Mouse (Mus musculus): ENCODE data around the gene Dnlz. TPM values are rescaled to one million over a fixed set of nuclear protein-coding genes. Genes with fewer than 3 reads are reported as not detected.

Gene Dnlz
- polyA plus RNA-seq, 1 experiment from 2014 or later: 23.1 TPM

DNA sequence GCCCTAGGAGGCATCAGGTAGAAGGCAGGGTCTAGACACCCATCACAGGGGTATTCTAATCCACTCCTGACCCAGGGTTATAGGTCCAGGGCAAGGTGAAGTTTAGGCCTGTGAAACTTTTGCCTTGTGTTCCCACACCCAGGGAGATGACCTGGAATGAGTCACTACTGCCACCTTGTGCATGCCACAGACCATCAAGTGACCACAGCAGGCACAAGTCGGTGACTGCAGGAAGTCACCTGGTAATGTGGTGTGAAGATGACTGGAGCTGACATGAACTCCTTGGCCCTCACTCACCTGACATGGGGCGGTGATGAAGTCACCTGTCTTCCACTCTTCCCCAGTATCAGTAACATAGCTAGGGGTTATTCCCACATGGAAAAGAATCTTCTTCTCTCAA, 39.1 kb downstream of the Dnlz start:
- WGBS: 55% methylated on average over 2 of the region's 2 CpGs
- ATAC-seq (replicated peaks; ENCODE audit: extremely low read depth, insufficient read depth, low FRiP score): no peak
- no peak overlapping the region for H3K4me2 ChIP-seq (ENCODE audit: low read depth, low read length)
- H3K4me1 ChIP-seq (ENCODE audit: control insufficient read depth, insufficient read depth, low read length): peaks cover 45% of the 10 kb centered on the region
- H3K4me3 ChIP-seq (ENCODE audit: low read length): no peak overlapping the region
- H3K27ac ChIP-seq (ENCODE audit: low read length): no peak overlapping the region
- 0 out of 2 replicates have a peak overlapping the region, but pooled peaks have one; percentile 31 for H3K9ac ChIP-seq (ENCODE audit: low read length)
- no peaks in the 10 kb centered on the region for H3K9me3 ChIP-seq (replicated peaks; ENCODE audit: control insufficient read depth, low read length)
- no peaks in the 10 kb centered on the region for H3K27me3 ChIP-seq (ENCODE audit: control insufficient read depth, insufficient read depth, low read length)
- H3K36me3 ChIP-seq (ENCODE audit: control insufficient read depth, insufficient read depth): no peaks in the 10 kb centered on the region

DNA sequence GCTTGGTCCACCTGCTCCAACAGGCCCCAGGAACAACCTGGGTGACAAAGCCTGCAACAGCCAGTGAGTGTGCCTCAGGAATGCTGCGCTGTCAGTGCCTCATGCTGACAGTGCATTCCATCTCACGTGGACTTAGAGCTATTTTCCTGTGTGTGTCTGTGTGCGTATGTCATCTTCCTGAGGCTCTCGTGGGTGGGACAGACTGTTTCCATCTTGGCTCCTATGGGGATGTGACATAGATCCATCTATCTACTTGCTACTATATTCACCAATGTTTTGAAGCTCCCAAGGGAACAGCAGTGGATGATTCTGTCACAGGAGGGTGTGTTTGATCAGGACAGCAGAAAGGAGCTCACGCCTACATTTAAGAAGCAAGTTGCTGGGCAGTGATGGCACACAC, 40.0 kb downstream of the Dnlz start:
- H3K4me2 ChIP-seq (ENCODE audit: low read depth, low read length): no peak overlapping the region
- H3K36me3 ChIP-seq (ENCODE audit: control insufficient read depth, insufficient read depth): no peaks in the 10 kb centered on the region
- ATAC-seq (replicated peaks; ENCODE audit: extremely low read depth, insufficient read depth, low FRiP score): no peak
- H3K9ac ChIP-seq (ENCODE audit: low read length): no peak overlapping the region
- H3K4me1 ChIP-seq (ENCODE audit: control insufficient read depth, insufficient read depth, low read length): peaks cover 36% of the 10 kb centered on the region
- H3K27ac ChIP-seq (ENCODE audit: low read length): no peak overlapping the region
- WGBS: 48% methylated on average over 5 of the region's 5 CpGs
- no peaks in the 10 kb centered on the region for H3K27me3 ChIP-seq (ENCODE audit: control insufficient read depth, insufficient read depth, low read length)
- no peaks in the 10 kb centered on the region for H3K9me3 ChIP-seq (replicated peaks; ENCODE audit: control insufficient read depth, low read length)
- H3K4me3 ChIP-seq (ENCODE audit: low read length): no peak overlapping the region

DNA sequence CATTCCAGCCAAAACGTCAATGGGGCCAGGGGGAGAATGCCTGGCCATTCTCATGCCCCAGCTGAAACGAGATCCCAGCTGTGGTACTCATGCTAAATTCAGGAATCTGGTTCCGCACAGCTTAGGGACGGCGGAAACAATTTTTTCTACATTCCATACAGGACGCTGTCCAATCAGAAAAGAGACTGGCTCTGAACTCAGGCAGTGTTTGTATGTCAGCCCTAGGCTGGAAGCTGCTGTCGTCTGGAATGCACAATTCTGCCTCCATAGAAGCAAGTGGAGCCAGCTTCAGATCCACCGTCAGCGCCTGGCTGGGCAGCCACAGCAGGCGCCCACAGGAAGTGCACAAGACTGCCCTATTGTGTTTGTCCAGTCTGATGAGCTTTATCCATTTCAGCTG, 42.2 kb downstream of the Dnlz start:
- H3K27me3 ChIP-seq (ENCODE audit: control insufficient read depth, insufficient read depth, low read length): no peaks in the 10 kb centered on the region
- H3K36me3 ChIP-seq (ENCODE audit: control insufficient read depth, insufficient read depth): no peaks in the 10 kb centered on the region
- H3K9ac ChIP-seq (ENCODE audit: low read length): 0 out of 2 replicates have a peak overlapping the region, but pooled peaks have one; percentile 23
- H3K4me1 ChIP-seq (ENCODE audit: control insufficient read depth, insufficient read depth, low read length): peaks cover 22% of the 10 kb centered on the region
- peak; percentile 40; the same call in 1 of the 2 replicates for ATAC-seq (replicated peaks; ENCODE audit: extremely low read depth, insufficient read depth, low FRiP score)
- no peaks in the 10 kb centered on the region for H3K9me3 ChIP-seq (replicated peaks; ENCODE audit: control insufficient read depth, low read length)
- WGBS: 13% methylated on average over 10 of the region's 10 CpGs
- peak overlapping the region; percentile 63 for H3K27ac ChIP-seq (ENCODE audit: low read length)
- H3K4me2 ChIP-seq (ENCODE audit: low read depth, low read length): peak overlapping the region; percentile 24; the same call in 1 of the 2 replicates
- no peak overlapping the region for H3K4me3 ChIP-seq (ENCODE audit: low read length)

DNA sequence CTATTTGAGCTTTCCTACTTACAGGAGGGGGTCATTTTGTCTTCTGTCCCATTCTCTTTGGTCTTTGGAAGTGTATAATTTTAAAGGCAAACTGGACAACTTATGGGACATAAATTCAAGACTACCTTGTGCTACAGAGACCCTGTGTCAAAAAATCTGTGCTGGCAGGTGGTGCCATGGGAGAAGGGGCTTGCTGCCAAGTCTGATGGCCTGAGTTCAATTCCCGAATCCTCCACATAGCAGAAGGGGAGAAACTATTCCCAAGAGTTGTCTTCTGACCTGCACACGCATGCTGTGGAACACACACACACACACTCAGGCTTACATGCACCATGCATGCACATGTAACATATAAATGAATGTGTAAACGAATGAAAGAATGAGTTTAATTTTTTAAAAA, 45.2 kb downstream of the Dnlz start:
- peaks cover 12% of the 10 kb centered on the region for H3K4me1 ChIP-seq (ENCODE audit: control insufficient read depth, insufficient read depth, low read length)
- H3K27ac ChIP-seq (ENCODE audit: low read length): no peak overlapping the region
- 85% methylated on average over 3 of the region's 3 CpGs for WGBS
- ATAC-seq (replicated peaks; ENCODE audit: extremely low read depth, insufficient read depth, low FRiP score): no peak
- H3K9me3 ChIP-seq (replicated peaks; ENCODE audit: control insufficient read depth, low read length): no peaks in the 10 kb centered on the region
- H3K4me3 ChIP-seq (ENCODE audit: low read length): no peak overlapping the region
- no peak overlapping the region for H3K9ac ChIP-seq (ENCODE audit: low read length)
- H3K27me3 ChIP-seq (ENCODE audit: control insufficient read depth, insufficient read depth, low read length): no peaks in the 10 kb centered on the region
- no peaks in the 10 kb centered on the region for H3K36me3 ChIP-seq (ENCODE audit: control insufficient read depth, insufficient read depth)
- no peak overlapping the region for H3K4me2 ChIP-seq (ENCODE audit: low read depth, low read length)

DNA sequence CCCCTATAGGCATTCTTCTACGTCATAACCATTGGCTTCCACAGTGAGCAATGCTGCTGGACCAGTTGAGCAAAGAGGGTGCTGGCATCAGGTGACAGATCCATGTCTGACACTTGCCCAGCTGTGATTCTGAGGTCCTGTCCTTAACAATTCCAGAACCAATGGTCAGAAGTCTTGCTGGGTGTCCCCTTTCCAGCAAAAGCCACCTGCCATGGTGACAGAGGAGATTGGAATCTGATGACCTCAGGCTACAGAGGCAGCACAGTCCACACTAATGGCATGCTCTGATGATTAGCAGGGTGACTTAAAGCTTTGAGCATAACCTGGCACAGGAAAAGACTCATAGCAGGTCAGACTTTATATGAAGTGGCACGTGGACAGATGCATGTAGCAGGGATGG, 46.4 kb downstream of the Dnlz start:
- ATAC-seq (replicated peaks; ENCODE audit: extremely low read depth, insufficient read depth, low FRiP score): no peak

DNA sequence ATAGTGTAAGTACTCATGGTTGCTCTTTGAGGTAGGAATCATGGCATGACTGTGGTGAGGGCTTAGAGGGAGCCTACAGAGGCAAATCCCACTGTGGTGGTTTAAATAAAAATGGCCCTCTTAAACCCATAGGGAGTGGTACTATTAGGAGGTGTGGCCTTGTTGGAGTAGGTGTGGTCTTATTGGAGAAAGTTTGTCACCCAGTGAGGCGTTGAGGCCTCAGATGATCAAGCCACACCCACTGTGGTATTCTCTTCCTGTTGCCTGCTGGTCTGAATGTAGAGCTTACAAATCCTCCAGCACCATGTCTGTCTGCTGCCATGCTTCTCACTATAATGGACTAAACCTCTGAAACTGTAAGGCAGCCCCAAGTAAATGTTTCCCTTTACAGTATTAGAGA, 47.2 kb downstream of the Dnlz start:
- no peaks in the 10 kb centered on the region for H3K36me3 ChIP-seq (ENCODE audit: control insufficient read depth, insufficient read depth)
- no peaks in the 10 kb centered on the region for H3K9me3 ChIP-seq (replicated peaks; ENCODE audit: control insufficient read depth, low read length)
- no peak overlapping the region for H3K4me3 ChIP-seq (ENCODE audit: low read length)
- 56% methylated on average over 1 of the region's 1 CpGs for WGBS
- H3K4me2 ChIP-seq (ENCODE audit: low read depth, low read length): no peak overlapping the region
- no peak for ATAC-seq (replicated peaks; ENCODE audit: extremely low read depth, insufficient read depth, low FRiP score)
- no peak overlapping the region for H3K27ac ChIP-seq (ENCODE audit: low read length)
- H3K9ac ChIP-seq (ENCODE audit: low read length): no peak overlapping the region
- H3K27me3 ChIP-seq (ENCODE audit: control insufficient read depth, insufficient read depth, low read length): no peaks in the 10 kb centered on the region
- H3K4me1 ChIP-seq (ENCODE audit: control insufficient read depth, insufficient read depth, low read length): peaks cover 15% of the 10 kb centered on the region

More for the DNA sequence above, 46.4 kb downstream of the Dnlz start:
- Histone ChIP-seq H3K4me3 (ENCODE audit: low read length) (no peak overlapping the region), H3K9ac (ENCODE audit: low read length) (no peak overlapping the region), H3K36me3 (ENCODE audit: control insufficient read depth, insufficient read depth) (no peaks in the 10 kb centered on the region), H3K4me2 (ENCODE audit: low read depth, low read length) (no peak overlapping the region), H3K4me1 (ENCODE audit: control insufficient read depth, insufficient read depth, low read length) (peaks cover 15% of the 10 kb centered on the region), H3K27ac (ENCODE audit: low read length) (no peak overlapping the region), H3K27me3 (ENCODE audit: control insufficient read depth, insufficient read depth, low read length) (no peaks in the 10 kb centered on the region), H3K9me3 (replicated peaks; ENCODE audit: control insufficient read depth, low read length) (no peaks in the 10 kb centered on the region)
- WGBS: 59% methylated on average over 2 of the region's 2 CpGs

DNA sequence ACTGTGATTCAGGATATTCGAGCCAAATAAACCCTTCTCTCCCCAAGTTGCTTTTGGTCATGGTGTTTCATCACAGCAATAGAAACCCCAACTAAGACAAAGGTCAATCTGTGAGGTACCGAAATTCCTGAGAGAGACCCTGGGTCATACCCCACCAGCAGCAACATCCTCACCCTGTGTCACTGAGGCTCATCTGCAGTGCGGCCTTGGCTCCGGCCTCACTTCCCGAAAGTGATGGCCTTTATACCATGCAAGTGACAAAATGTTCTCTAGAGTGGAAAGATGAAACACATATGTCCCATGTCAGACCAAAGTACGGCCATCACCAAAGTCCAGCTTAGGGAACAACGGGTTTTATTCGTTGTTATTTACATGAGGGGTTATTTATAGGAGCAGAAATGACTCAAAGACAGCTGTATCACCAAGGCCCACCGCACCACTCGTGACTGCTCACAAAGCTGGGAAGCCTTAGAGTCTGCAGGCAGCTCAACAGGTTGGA, 49.9 kb downstream of the Dnlz start:
- no peaks in the 10 kb centered on the region for H3K9me3 ChIP-seq (replicated peaks; ENCODE audit: control insufficient read depth, low read length)
- WGBS: 80% methylated on average over 10 of the region's 10 CpGs
- H3K4me1 ChIP-seq (ENCODE audit: control insufficient read depth, insufficient read depth, low read length): peaks cover 30% of the 10 kb centered on the region
- no peak overlapping the region for H3K4me3 ChIP-seq (ENCODE audit: low read length)
- no peaks in the 10 kb centered on the region for H3K27me3 ChIP-seq (ENCODE audit: control insufficient read depth, insufficient read depth, low read length)
- no peak overlapping the region for H3K27ac ChIP-seq (ENCODE audit: low read length)
- ATAC-seq (replicated peaks; ENCODE audit: extremely low read depth, insufficient read depth, low FRiP score): no peak
- no peak overlapping the region for H3K4me2 ChIP-seq (ENCODE audit: low read depth, low read length)
- no peaks in the 10 kb centered on the region for H3K36me3 ChIP-seq (ENCODE audit: control insufficient read depth, insufficient read depth)
- H3K9ac ChIP-seq (ENCODE audit: low read length): no peak overlapping the region

DNA sequence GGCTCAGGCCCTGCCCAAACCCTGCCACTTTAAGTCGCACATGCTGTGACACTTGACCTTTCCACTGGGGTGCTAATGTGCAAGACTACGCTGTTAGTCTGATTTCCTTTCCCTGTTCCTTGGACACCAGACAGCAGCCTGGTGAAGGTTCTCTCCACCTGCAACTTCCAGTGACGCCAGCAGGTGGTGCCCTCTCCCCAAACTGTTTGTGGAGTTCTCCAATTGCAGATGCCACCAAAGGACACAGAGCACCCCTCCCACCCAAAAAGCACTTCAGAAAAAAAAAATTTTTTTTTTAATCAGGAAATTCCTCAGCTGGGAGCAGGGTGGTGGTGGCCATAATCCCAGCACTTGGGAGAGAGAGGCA, 51.1 kb downstream of the Dnlz start:
- peaks cover 37% of the 10 kb centered on the region for H3K4me1 ChIP-seq (ENCODE audit: control insufficient read depth, insufficient read depth, low read length)
- no peak for ATAC-seq (replicated peaks; ENCODE audit: extremely low read depth, insufficient read depth, low FRiP score)
- H3K9ac ChIP-seq (ENCODE audit: low read length): peak overlapping the region; percentile 25; the same call in 1 of the 2 replicates
- H3K36me3 ChIP-seq (ENCODE audit: control insufficient read depth, insufficient read depth): no peaks in the 10 kb centered on the region
- H3K4me3 ChIP-seq (ENCODE audit: low read length): no peak overlapping the region
- no peaks in the 10 kb centered on the region for H3K9me3 ChIP-seq (replicated peaks; ENCODE audit: control insufficient read depth, low read length)
- 0% methylated on average over 3 of the region's 3 CpGs for WGBS
- H3K27ac ChIP-seq (ENCODE audit: low read length): peak overlapping the region; percentile 46
- H3K4me2 ChIP-seq (ENCODE audit: low read depth, low read length): no peak overlapping the region
- no peaks in the 10 kb centered on the region for H3K27me3 ChIP-seq (ENCODE audit: control insufficient read depth, insufficient read depth, low read length)

DNA sequence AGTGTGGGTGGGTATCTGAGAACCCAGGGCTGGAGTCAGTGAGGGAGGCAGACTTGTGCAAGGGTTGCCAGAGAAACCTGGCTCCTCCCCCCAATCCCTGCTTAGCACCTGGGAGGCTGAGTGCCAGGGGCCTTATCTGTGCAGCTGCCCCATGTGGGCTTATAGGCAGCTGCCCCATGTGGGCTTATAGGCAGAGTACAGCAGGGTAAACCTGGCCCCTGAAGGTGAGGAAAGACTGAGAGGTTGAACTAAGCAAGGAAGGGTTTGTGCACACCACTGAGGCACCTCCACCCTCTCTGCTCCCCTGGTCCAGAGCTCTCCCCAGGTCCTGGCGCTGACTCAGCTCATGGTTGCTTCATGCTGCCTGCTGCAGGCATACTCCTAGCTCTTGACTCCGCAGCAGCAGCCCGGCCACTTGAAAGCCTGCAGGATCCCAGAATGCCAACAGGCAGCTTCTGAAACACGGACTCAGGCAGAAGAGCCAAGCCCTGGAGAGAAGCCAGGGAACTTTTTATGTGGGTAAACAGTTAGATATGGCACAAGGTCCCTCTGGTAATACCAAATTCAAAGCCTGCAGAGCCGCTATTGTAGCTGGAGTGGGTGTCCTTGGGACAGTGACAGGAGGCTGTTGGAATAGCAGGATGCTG, 51.6 kb downstream of the Dnlz start:
- H3K9ac ChIP-seq (ENCODE audit: low read length): peak overlapping the region; percentile 25; the same call in 1 of the 2 replicates
- H3K4me2 ChIP-seq (ENCODE audit: low read depth, low read length): no peak overlapping the region
- H3K4me3 ChIP-seq (ENCODE audit: low read length): no peak overlapping the region
- H3K27me3 ChIP-seq (ENCODE audit: control insufficient read depth, insufficient read depth, low read length): no peaks in the 10 kb centered on the region
- H3K4me1 ChIP-seq (ENCODE audit: control insufficient read depth, insufficient read depth, low read length): peaks cover 37% of the 10 kb centered on the region
- WGBS: 32% methylated on average over 5 of the region's 5 CpGs
- peak; percentile 57 for ATAC-seq (replicated peaks; ENCODE audit: extremely low read depth, insufficient read depth, low FRiP score)
- peak overlapping the region; percentile 46 for H3K27ac ChIP-seq (ENCODE audit: low read length)
- H3K9me3 ChIP-seq (replicated peaks; ENCODE audit: control insufficient read depth, low read length): no peaks in the 10 kb centered on the region
- H3K36me3 ChIP-seq (ENCODE audit: control insufficient read depth, insufficient read depth): no peaks in the 10 kb centered on the region

All from heart, embryonic 16.5 days (tissue).